Mouse (Mus musculus) ovary, adult 18-20 months (tissue): ENCODE data around the gene Ufc1.
A peak's percentile ranks its signal among the peaks of the same experiment; 100 is the strongest.

Experiments used
- DNase-seq: peaks from one replicate; pipeline ENCODE4 v3.0.0; 2022; ENCODE audit warnings: low spot score, mixed read lengths

Ufc1 gene

GRCm38 (mm10) chr1:171287136-171288081 lies 7.4 kb downstream of the Ufc1 start, which contains the start of gene Usp21:
Gene Usp21, minus strand, starts transcription at chr1:171287991.
- peak; percentile 91 for DNase-seq

- DNase-seq: no peak
These were observed 8.3 kb downstream of the Ufc1 start for GRCm38 (mm10) chr1:171286517-171286916.

DNA sequence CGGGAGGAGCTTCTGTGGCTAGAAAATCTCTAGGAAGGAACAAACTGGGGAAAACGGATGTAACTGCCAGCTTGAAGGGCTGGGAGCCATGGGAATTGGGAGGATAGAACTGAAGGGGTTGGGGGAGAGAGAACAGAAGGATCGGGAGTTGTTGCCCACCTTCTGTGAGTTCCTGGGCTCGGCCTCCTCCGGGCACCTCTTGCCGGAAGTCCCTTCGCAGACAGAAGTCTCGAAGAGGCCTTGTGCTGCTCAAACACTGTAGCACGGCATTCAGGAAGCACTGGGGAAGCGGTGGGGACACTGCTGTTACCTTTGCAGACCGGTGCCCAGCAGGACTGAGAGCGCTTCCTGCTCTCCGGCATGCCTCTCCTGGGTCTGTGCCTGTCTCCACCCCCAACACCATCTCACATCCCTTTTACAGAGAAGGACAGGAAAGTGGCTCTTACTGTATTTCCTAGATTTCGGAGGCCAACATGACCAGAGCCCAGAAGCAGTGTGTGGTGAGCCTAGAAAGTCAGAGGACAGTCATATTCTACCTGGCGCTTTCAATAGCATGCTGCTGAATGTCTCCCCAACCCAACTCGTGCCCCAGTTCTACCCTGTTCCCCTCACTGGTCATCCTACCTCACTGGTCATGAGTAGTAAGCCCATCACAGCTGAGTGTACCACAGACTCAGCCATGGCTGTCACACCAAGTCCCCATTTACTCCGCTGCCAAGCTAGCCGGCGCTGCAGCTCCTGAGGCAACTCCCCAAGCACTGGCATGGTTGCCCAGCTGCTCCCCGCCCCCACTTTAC lies 9.5 kb downstream of the Ufc1 start:
- DNase-seq: no peak

- no peak for DNase-seq
These were observed 10.3 kb downstream of the Ufc1 start for GRCm38 (mm10) chr1:171284491-171284890.

- no peak for DNase-seq
These were observed 11.3 kb downstream of the Ufc1 start for GRCm38 (mm10) chr1:171283188-171284160.

GRCm38 (mm10) chr1:171282086-171282805 lies 12.6 kb downstream of the Ufc1 start:
- no peak for DNase-seq

DNA sequence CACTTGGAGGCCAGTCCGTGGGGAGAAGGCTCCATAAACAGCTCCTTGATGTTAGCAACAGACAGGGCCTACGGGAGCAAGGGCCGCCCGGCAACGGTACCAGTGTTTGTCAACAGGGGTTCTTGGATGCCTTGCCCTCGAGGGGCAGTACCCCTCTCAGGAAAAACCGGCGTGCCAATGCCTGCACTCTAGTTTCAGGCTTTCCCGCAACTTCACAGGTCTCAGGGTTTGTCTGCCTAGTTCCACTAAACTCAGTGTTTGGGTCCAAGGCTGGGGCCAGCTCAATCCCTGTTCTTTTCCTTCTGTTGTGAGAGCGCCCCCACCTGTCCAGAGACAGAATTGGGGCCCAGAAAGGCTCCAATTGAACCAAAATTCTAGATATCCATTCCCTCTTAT lies 13.3 kb downstream of the Ufc1 start:
- peak; percentile 60 for DNase-seq

GRCm38 (mm10) chr1:171280916-171281527 lies 13.8 kb downstream of the Ufc1 start, which contains the start of gene Ppox:
Gene Ppox, minus strand, starts transcription at chr1:171281186.
- DNase-seq: peak; percentile 92

DNA sequence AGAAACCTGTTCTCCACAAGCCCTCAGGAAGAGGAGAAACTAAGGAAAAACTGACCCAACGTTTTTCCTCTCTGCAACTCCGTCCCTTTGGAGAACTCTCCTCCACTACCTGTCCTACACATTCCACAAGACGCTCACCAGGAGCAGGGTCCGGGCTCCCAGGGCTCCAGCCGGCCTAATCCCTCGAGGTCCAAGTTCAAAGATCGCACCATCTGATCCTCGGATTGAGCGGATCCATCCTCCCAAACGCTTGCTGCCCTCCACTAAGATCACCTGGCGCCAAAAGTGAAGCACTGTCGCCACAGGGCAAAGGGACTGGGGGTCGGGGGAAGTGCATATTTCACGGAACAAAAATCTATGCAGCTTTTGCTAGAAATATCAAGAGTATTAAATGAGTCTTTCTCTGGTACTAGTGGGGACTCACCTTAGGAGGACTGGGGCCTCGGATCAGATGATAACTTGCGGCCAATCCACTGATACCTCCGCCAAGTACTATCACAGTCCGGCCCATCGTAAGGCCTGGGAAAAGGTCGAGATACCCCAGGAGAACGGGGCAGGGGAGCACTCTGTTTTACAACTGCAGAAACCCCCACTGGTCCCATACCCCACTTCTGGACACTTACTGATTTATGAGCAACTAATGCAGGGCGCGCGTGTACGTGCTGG lies 14.4 kb downstream of the Ufc1 start:
- DNase-seq: no peak

DNA sequence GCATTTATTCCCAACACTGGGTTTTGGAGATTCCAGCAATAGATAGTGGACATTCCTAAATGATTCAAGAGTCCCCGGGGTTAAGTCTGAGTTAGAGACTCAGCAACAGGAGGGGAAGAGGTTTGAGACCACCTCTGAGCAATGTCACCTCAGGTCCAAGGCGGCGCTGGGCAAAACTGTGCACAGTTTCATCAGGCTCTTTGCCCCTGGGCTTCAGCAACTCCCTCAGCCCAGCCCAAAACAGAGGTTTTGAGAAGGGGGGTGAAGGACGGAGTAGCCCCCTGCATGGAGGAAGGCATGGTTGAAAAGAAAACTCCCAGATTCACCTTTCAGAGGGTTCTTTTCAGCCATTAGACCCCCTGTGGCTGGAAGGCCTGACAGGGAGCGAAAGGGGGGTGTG lies 15.1 kb downstream of the Ufc1 start:
- DNase-seq: no peak

DNA sequence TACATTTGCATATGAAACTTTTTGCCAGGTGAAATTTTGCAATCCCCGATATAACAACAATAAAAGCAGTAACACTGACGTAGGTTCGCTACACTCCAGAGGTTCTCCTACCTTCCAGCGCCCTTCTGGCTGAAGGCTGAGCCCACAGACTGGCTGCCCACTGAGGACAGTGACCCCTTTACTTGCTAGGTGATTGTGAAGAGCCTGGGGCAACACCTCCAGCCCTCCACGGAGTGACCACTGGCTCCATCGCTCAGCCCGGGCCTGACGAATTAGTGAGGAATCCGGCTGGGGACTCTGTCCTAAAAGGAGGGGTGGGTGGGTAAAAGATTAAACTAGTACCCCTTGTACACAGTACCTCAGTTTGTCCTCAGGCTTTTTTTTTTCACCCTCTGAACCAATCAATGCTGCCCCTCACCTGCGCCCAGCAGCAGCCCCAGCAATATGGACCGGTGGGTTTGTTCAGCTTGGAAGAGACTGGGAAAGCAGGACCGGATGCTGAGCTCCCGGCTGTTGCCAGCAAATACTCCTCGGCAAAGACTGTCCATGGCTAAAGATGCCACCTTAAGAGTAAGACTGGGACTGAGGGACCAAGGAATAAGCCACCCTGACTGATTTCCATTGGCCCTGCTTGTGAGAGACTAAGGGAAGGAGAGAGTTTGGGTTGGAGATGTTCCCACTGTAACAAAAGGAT lies 15.7 kb downstream of the Ufc1 start:
- no peak for DNase-seq

GRCm38 (mm10) chr1:171278436-171278835 lies 16.4 kb downstream of the Ufc1 start:
- no peak for DNase-seq

DNA sequence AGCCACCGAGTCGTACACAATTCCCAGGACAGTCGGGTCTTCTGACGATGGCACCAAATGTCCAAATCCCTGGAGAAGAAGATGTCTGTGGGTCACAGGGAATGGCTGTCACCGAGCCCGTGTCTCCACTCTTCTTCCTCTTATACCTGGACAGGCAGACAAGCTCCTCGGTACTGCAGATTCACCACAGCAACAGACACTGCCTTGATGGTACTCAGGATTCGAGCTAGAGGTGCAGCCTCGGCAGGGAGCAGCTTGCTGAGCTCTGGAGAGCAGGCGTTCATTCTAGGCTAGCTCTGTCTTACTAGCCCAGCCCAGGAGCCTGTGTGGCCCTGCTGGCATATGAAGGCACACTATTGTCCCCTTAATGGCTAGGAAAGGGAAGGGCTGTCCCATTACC lies 17.1 kb downstream of the Ufc1 start:
- DNase-seq: no peak

- no peak for DNase-seq
These were observed 18.6 kb downstream of the Ufc1 start for GRCm38 (mm10) chr1:171276110-171276748.

DNA sequence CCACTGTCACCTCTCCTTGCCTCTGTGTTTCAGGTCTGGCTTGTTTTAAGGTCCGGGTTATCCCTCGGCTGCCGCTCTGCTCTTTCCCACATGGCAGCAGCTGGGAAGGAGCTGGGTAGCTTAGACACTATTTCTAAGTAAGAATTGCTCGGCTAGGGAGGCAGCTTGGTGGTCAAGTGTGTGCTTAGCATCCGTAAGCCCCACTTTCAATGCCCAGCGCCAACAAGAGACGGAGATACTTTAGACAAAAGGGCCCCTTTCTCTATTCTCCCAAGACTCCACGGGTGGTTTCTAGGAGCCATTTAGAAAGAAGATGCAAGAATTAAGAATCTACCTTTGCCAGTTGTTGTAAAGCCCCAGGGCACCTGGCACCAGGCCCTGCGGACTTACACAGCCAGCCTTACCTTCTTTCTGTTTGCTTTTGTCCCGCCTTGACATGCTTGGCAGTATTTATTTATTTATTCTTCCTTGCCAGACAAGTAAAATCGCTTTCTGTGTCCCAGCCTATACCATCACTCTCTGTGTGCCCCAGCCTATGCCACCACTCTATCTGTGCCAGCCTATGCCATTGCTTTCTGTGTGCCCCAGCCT lies 19.6 kb downstream of the Ufc1 start:
- DNase-seq: no peak

DNA sequence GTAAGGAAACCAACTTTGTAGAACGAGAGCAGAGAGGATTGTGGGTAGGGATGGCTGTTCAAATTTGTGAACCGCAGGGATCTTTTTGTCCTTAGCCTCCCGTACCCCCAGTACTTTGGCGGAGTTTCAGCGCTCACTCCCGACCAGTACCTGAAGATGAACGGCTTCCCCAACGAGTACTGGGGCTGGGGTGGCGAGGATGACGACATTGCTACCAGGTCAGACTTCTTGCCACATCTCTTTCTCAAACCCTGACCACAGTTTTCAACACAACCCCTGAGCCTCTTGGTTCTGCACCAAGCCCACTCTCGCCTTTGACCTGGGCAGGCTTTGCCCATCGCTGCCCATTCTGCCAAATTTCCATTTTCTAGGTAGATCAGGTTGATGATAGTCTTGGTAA lies 20.7 kb downstream of the Ufc1 start:
- no peak for DNase-seq

- DNase-seq: no peak
These were observed 22.7 kb downstream of the Ufc1 start for GRCm38 (mm10) chr1:171272086-171272485.

- no peak for DNase-seq
These were observed 23.2 kb downstream of the Ufc1 start for GRCm38 (mm10) chr1:171271622-171272021.
